Mouse (Mus musculus) gonadal fat pad, adult 2 months (tissue): ENCODE data around the gene Krtap7-1. TPM values are rescaled to one million over a fixed set of nuclear protein-coding genes. Genes with fewer than 3 reads are reported as not detected.

Experiments
- DNase-seq: peaks from one replicate; pipeline ENCODE4 v3.0.0-alpha.2; 2012; ENCODE audit warnings: low read depth
- polyA plus RNA-seq: library from polyadenylated mRNA; depleted of rRNA; stranded (reverse); fragments of >200 nt; gene quantifications from 2 replicates; pipeline ENCODE4 v1.2.3, GENCODE M21; 2012; rRNA removed

Krtap7-1 gene
- not detected in 2 replicates for polyA plus RNA-seq

DNA sequence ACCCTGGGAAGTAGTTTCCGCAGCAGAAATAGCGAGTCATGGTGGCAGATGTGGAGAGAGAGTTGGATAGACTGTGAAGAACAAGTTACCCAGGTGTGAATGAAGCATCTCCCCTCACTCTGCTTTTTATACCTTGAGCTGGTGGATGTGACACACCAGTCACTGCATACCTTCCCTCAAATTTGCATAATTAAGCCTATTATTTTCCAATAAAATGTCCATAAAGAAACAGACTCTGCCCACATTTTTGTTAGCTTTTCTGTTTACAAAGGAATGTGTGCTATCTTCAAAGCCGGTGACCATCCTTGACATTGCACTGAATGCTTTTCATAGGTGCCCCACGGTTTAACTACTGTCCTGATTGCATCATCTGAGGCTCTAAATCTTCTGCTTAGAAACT, at the start of gene Krtap7-1:
TSS of gene Krtap7-1 (minus strand) at position 101 of the 400 bp plus-strand sequence.
- DNase-seq, result no peak

DNA sequence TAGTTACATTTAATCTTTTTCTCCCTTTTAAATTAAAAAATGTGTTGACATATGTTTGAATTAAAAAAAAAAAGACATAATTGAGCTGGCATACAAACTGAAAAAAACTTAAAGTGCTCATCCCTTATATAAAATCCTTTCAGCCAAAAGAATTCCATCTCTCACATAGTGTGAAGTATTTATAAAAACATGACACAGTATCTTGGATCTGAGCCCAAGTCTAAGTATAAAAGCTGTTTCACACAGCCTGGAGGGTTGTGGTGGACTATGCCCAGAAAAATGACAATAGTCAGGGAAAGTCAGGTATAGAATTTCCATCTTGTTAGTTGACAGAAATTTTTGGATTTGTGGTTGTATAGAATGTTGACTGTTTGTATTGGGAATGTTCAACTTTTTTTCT, 42.2 kb upstream of the Krtap7-1 start:
- no peak for DNase-seq

DNA sequence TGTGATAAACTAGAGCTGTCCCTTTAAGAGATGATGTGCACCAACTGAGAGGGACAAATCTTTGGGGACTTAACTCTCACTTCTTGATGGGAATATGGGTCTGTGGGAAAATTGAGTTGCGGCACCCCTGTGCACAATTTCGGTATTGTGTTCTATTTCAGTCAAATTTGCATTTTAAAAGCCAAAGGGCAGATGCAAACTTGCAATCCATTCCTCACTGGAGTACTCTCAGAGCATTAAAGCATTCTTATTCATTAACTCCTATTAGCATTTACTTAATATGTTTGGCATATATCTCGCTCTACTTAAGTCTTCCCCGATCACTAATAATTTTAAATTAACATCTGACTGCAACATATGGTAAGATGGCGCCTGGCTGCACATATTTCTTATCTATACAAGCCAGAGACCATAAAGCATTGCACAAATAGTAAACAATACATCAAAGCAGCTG, 29.9 kb upstream of the Krtap7-1 start:
- no peak for DNase-seq

DNA sequence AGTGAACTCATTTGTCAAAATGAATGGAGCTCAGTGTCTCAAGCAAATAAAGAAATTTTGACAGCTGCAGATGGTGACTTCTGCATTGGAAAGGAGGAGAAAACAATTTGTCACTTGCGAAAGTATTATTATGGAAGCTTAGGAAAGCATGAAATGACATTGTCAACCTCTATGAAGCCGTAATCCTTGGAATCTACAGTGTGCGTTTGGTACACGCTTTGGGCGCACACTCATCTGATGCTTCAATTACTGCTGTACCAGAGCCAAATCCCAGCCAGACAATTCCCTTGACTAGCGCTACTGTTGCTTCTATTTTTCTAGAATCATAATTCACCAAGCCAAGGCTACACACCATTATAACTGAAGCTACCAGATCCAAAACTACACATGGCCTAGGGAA, 29.2 kb upstream of the Krtap7-1 start:
- DNase-seq, result no peak

DNA sequence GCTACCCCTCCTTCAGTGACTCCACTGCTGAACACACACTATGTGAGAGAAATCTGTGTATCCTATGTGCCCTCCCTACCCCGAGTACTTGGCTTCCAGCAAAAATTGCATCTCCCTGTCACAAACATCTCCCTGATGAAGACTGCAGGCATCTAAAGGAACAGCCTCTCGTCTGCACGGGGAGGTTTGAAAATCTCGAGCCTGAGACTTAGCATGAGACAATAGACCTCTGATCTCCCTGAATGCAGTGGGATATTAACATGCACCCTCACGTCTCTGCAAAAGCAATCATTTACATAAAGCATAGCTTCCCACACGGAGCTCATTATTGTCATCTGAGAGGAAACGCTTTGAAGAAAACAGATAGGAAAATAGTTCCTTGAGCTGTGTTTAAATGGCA, 22.4 kb upstream of the Krtap7-1 start:
- no peak for DNase-seq

DNA sequence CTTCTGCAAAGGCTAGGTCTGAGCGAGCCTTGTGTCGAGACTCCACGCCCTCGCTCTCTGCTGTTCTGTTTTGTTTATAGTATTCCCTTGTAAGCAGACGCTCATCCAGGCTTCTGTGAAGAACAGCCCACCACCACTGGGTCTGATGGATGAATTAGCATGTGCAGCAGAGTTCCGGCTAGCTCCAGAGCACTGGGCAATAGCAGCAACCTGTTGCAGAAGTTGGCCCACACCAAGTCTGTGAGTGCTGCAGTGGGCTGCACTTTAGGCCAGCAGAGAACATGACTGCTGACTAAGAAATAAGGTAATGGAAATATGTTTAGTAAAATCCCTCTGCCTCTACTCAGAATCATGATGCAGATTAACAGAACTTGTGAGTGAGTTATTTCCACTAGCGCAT, 21.7 kb upstream of the Krtap7-1 start:
- DNase-seq, result no peak

DNA sequence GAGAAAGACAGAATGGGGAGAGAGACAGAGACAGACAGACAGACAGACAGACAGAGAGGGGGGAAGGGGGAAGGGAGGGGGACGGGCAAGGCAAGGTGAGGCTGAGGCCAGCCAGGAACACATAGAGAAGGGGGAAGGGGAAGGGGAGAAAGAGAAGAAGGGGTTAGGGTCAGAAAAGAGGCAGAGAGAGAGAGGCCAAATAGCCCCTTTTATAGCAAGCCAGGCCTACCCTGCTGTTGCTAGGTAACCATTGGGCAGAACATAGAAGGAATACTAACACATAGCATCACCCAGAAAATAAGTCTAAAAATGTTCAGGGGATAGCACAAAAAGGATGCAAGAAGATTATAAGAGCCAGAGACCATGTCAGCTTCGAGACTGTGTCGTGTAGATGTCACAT, 20.3 kb upstream of the Krtap7-1 start:
- no peak for DNase-seq

DNA sequence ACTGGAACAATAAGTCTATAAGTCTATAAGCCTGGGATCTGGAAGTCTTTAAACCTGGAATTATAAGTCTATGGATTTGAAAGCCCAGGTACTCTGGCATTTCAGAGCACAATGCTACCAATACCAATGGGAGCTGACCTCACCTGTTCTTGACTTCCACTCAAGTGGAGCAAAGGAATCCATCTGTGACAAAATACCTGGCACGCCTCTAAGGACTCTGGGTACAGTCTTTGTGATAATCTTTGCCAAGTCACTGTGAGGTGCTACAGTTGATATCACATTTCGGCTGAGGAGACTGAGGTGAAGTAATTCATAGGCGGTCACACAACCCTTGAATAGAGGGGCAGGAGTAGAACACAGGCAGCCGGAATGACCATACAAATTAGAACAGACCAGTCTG, 12.9 kb upstream of the Krtap7-1 start:
- peak; percentile 49 for DNase-seq

DNA sequence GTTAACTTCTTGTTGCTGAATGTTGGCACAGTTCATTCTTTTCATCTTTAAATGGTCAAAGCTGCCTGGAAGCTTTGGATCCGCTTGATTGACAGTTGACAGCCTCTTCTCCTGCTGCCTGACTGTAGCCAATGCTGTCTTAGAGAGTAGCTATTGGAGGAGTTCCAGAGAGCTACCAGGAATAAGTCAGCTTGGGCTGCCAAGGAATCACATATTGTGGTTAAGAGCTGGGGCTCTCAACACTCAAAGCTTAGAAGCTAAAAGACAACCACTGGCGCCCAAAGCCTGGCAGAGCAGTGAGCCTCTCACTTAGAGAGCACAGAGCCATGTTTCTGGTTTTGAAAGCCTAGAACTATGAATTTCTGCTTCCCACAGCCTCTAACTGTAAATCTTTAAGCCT, 12.4 kb upstream of the Krtap7-1 start:
- no peak for DNase-seq

DNA sequence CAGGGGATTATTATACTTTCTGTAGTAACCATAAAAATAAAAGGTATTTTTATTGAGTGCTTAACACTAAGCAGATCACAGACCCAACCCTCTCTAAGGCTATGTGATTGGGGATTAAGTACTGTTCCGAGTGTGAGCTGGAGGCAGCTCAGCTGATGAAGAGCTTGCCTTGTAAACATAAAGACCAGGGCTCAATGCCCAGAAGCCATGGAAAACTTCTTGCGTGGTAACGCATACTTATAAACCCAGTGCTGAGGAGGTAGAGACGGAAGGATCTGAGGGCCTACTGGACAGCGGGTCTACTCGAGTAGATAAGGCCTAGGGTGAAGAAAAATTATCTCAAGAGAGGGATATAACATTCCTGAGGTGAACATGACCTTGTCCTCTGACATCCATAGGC, 12.0 kb upstream of the Krtap7-1 start:
- DNase-seq, result no peak

DNA sequence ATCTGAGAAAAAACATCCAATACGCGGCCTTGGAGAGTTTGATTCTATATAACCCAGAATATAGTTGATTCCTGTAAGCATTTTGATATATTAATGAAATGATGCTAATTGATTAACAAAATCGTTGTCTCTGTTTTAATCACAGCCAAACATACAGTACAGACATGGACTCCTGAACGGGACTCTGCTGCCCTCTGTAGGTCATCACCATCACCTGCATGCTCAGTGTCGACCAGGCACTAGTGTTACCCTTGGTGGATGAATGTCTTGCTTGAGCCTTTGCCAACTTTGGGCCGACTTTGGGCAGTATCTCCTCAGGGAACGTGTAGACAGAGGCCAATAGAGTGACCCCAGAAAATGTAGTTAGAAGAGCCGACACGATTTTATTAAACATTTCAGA, 9.5 kb upstream of the Krtap7-1 start:
- DNase-seq, result no peak

DNA sequence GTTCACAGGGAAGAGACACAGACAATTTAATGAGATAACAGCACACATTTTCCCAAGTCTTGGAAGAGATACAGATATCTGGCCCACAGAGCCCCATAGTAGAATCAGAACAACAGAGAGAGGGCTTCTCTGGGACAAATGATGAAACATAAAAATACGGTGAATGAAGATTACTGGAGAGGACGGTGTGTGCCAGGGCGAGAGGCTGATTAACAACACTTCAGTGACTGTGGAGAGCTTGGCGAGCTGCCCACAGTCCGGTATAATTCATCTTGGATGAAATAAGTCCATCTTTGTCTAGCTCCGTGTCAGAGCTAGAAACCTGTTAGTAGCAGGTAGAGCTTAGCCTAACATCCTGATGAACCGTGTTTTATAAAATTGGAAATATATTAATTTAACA, 5.3 kb upstream of the Krtap7-1 start:
- DNase-seq, result no peak

DNA sequence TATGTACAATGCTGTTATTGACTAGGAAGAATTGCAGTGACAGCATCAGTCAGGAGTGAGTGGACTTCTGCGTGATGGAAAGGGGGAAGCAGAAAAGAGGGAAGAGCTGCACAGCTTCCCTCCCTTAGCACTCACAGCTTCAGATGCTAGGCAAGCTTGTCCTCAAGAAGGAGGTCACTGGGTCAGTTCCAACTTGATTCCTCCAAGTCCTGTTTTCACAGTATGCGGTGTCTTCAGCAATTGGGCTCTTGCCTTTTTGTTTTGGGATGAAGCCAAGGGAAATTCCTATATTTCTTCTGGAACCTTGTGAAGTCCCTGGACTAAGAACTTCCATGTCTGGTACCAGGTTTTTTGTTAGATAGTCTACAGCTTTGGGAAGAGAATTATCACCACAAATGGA, 4.6 kb downstream of the Krtap7-1 start:
- DNase-seq, result no peak

DNA sequence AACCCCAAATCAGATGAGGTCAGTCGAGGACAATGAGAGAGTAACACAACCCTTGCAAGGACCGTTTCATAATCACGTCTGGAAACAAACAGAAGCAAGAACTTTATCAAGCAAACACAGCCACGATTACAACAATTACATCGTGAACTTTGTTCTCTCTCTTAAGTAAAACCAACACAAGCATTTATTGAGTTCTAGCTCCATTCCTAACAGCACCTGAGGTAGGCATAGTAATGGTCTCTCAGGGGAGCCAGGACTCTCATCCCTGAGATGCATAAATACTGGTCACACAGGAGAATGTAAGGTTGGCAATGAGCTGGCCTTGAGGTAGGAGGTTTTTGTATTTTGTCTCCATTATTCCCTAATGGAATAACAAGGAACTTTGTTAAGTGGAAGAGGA, 6.3 kb downstream of the Krtap7-1 start:
- DNase-seq, result no peak

DNA sequence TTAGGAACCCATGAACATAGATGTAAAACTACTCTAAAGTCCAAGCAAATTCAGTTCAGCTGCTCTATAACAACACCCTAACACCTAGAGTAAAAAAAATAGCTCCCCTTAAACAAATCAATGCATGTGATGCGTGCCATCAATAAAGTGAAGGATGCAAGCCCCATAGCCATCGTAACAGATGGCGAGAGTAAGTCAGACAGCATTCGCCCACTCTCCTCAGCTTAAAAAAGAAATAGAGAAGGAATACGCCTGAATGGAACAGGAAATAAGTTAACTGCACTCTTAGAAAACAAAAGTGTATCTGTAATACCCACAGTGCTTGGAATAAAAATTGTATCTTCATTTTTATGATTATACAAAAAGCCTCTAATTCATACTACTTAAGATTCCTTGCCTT, 11.1 kb downstream of the Krtap7-1 start:
- DNase-seq, result no peak

DNA sequence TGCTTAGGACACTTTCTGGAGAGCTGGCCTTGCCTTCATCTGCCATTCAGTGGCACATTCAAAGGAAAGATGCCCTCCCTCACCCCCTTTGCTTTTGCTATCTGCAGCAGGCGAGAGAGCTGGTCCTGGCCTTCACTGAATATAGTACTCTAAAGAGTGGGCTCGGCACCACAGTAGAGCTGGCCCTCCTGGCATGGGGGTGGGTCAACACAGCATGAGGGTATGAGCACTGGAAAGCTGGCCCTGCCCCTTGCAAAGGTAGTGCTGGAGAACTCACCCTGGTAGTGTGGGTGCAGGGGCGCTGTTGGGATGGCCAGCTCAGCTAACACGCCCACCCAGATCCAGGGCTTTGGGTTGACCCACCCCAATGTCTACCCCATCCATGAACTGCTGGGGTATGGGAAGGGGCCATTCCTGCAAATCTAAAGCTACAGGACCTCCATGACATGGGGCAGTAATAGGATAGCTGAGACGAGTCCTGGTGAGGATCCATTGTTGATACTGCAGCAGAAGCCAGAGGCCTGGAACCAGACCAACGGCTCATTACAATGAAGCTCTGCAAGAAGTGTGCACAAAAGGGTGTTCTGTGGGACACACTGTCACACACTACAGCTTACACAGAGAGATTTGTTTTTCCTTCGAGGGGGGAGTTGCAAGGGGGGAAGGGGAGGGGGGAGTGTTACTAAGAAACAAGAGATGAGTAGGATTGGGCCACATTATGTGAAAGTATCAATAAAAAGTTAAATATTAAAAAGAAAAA, 12.5 kb downstream of the Krtap7-1 start:
- DNase-seq, result no peak

DNA sequence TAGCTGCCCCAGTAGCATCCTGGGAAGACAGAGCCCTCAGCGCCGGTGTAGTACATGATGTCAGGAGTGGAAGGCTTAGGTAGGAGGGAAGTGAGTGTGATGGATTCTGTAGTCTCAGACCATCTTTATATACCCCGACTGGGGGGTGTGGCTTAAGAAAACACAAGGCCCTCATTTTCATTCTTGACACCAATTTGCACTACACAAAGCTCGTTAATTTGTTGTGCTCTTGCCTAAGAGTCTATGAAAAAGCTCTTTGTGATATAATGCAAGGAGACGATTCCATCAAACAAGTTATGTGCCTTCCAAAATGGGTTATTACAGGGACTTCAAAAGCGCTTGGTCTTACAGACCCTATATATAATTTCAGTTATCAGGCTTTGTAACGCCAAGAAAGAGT, 20.3 kb downstream of the Krtap7-1 start, which contains the start of gene Krtap8-1:
TSS of gene Krtap8-1 (minus strand) at position 101 of the 400 bp plus-strand sequence.
- no peak for DNase-seq

DNA sequence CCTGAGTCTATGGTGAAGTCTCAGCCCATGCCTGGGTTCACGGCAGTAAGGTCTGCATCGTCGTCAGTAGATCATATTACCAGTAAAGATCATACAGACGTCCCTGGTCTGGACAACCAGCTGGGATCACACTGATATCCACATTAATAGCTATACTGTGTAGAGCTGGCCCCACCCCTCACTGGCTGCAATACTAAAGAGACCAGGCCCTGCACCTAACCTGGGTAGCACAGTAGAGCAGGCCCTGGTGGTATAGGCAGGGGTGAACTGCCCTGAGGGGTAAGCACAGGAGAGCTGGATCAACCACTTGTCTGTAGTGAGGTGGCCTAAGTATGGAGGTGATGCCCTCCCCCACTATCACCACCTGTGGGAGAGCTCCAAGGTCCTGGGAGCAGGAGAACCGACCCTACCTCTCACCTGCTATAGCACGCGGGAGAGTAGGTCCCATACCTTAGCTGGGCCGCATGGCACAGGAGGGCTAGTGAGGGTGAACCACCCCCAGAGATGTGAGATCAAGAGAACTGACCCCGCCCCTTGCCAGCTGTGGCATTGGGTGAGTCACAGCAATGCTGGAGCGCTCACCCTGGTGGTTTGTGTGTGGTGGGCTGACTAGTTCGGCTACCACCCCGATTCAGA, 30.3 kb downstream of the Krtap7-1 start:
- DNase-seq, result no peak

DNA sequence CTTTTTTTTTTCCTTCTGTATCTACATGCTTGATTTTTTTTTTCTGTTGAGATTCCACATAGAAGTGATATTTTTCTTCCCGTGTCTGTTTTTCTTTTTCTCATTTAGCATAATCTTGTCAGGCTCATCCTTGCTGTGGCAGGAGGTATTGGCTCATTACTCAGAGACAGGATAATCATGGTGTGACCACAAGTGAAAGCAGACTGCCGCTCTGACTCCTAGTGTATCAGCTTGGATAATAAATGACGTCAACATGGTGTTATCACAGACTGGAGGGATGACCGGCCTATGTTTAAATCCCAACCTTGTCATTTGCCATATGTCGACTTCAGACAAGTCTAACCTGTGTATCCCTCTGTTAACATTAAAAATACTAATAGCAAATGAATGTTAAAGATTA, 46.9 kb downstream of the Krtap7-1 start:
- DNase-seq, result no peak
